Mouse (Mus musculus) brain, embryonic 14.5 days (tissue): ENCODE measurements at regions not wholly inside any gene's neighbourhood (a gene's known extent, or its start where the extent isn't known, plus 50 kb on each side); places are given as distances from the start of the nearest gene placed in this dataset.

Experiments
- CTCF ChIP-seq: fragments of 200-500 bp; IDR thresholded peaks from 2 replicates; pipeline ENCODE4 v1.5.1; 2012; ENCODE audit warnings: inconsistent platforms, mild to moderate bottlenecking, moderate library complexity, borderline replicate concordance; ENCODE audit not compliant: insufficient read depth, insufficient read length; ENCODE audit errors: extremely low read depth
- POLR2A ChIP-seq: fragments of 200-500 bp; IDR thresholded peaks from 2 replicates; pipeline ENCODE4 v1.6.1; 2012; ENCODE audit warnings: mild to moderate bottlenecking, inconsistent platforms, borderline replicate concordance; ENCODE audit not compliant: poor library complexity, insufficient read depth, insufficient read length, severe bottlenecking; ENCODE audit errors: extremely low read depth

GRCm38 (mm10) chr4:71624771-71625170, 133.0 kb downstream of the Gm11232 start:
- no peak for TF ChIP-seq POLR2A
- TF ChIP-seq CTCF = no peak
